Mouse (Mus musculus): ENCODE data around the gene Myh9.

GRCm38 (mm10) chr15:77800511-77800910 lies 41.5 kb downstream of the Myh9 start:
- no peak for TF ChIP-seq HCFC1 (IDR thresholded peaks at IDR 0.05; ENCODE audit: borderline replicate concordance, insufficient read depth, low read length)
- TF ChIP-seq CHD2 (IDR thresholded peaks at IDR 0.05; ENCODE audit: low read depth, low read length): no peak
- no peak for TF ChIP-seq ZC3H11A (IDR thresholded peaks at IDR 0.05; ENCODE audit: borderline replicate concordance, low read depth, low read length)
- TF ChIP-seq ZNF384 (IDR thresholded peaks at IDR 0.05; ENCODE audit: low read depth, low read length): no peak

All from ES-E14 (cell line).